Mouse (Mus musculus): ENCODE measurements around the gene Gorasp1. TPM values are rescaled to one million over a fixed set of nuclear protein-coding genes. Genes with fewer than 3 reads are reported as not detected.

The Gorasp1 gene
- polyA plus RNA-seq, 1 experiment from 2014 or later = 31.6 TPM

Other genes with a start within 250 kb of the Gorasp1 start
- gene Scn10a, start 218.2 kb downstream of the Gorasp1 start, polyA plus RNA-seq (2015; fragmentation: Nextera tagmentation; extraction: Ambion mirVana) = not detected in 2 replicates
- 0.03 TPM in 1 of 2 replicates, not detected in the other for gene Scn11a, start 112.1 kb downstream of the Gorasp1 start, polyA plus RNA-seq (2015; fragmentation: Nextera tagmentation; extraction: Ambion mirVana)
- gene Wdr48, start 42.7 kb downstream of the Gorasp1 start, polyA plus RNA-seq (2015; fragmentation: Nextera tagmentation; extraction: Ambion mirVana) = 43.8 and 45.5 TPM in 2 replicates
- gene Ttc21a, start within 50 bp of the Gorasp1 start, polyA plus RNA-seq (2015; fragmentation: Nextera tagmentation; extraction: Ambion mirVana) = 0.04 and 0.15 TPM in 2 replicates
- gene Csrnp1, start 47.1 kb upstream of the Gorasp1 start, polyA plus RNA-seq (2015; fragmentation: Nextera tagmentation; extraction: Ambion mirVana) = 5.9 and 7.8 TPM in 2 replicates
- gene Xirp1, start 86.0 kb upstream of the Gorasp1 start, polyA plus RNA-seq (2015; fragmentation: Nextera tagmentation; extraction: Ambion mirVana) = 0.14 and 1.6 TPM in 2 replicates
- gene Cx3cr1, start 132.3 kb upstream of the Gorasp1 start, polyA plus RNA-seq (2015; fragmentation: Nextera tagmentation; extraction: Ambion mirVana) = 13.7 and 15.2 TPM in 2 replicates
- 0.97 and 1.0 TPM in 2 replicates for gene Ccr8, start 154.5 kb upstream of the Gorasp1 start, polyA plus RNA-seq (2015; fragmentation: Nextera tagmentation; extraction: Ambion mirVana)
- 34.8 and 35.0 TPM in 2 replicates for gene Slc25a38, start 172.8 kb upstream of the Gorasp1 start, polyA plus RNA-seq (2015; fragmentation: Nextera tagmentation; extraction: Ambion mirVana)
- 1,156 and 1,211 TPM in 2 replicates for gene Rpsa, start 190.1 kb upstream of the Gorasp1 start, polyA plus RNA-seq (2015; fragmentation: Nextera tagmentation; extraction: Ambion mirVana)
- 1.7 and 2.6 TPM in 2 replicates for gene Mobp, start 212.1 kb upstream of the Gorasp1 start, polyA plus RNA-seq (2015; fragmentation: Nextera tagmentation; extraction: Ambion mirVana)